Mouse (Mus musculus): ENCODE measurements at regions not wholly inside any gene's neighbourhood (a gene's known extent, or its start where the extent isn't known, plus 50 kb on each side); places are given as distances from the start of the nearest gene placed in this dataset.
A peak's percentile ranks its signal among the peaks of the same experiment; 100 is the strongest.

DNA sequence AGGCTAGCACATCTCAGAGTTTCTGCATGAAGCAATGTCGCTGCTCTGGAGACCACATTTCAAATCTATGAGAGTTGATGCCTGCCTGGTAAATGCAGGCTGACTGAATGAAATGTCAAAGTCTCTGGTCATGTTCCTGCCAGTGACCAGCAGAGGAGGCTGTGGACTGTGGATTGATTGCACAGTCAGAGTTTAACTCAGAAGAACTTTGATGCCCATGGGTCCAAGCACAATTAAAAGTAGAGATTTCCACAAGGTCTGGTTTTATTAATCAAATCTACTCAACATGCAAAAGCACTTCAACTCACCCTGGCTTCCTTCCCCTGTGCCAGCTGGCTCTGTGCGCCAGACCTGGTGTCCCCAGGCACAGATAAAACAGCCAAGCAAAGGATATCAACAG is 81.3 kb downstream of the Hsd17b3 start:
- no peak for DNase-seq

- DNase-seq = no peak
Measured at GRCm38 (mm10) chr13:64002945-64003459, 86.0 kb downstream of the Hsd17b3 start.

DNA sequence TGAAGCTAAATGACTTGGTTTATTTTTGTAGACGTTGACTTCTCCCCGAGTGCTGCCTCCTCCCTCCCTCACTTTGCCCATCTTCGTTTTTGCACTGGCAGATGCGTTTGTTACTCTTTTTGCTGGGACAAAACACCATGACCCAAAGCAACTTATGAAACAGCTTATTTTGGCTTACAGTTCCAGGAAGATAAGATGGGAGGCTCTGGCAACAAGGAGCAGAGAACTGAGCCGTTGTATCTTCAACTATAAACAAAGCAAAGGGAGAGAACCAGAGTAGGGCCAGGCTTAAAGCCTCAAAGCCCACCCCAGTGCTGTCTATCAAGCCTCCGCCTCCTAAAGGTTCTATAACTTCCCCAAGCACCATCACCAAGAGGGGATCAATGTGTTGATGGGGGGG is 88.7 kb downstream of the Hsd17b3 start:
- peak; percentile 92 for DNase-seq

DNA sequence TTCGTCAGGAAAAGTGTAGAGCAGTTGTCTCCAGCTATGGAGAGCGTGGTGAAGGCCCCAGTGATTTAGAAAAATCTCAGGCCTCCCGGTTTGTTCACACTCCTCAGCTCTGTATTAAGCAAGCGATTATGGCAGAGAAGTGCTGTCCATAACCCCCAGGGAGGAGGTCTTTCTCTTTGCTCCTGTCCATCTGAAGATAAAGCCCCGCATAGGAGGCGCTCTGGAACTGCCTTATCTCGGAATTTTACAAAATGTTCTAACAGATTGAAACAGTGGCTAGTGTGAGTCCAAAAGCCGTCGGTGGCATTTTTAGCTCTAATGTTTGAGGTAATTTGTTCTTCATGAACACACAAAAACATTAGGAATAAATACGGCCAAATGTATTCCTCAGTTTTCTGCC is 90.4 kb downstream of the Hsd17b3 start:
- peak; percentile 97 for DNase-seq

- no peak for DNase-seq
Measured at GRCm38 (mm10) chr13:63993857-63994477, 95.1 kb downstream of the Hsd17b3 start.

DNA sequence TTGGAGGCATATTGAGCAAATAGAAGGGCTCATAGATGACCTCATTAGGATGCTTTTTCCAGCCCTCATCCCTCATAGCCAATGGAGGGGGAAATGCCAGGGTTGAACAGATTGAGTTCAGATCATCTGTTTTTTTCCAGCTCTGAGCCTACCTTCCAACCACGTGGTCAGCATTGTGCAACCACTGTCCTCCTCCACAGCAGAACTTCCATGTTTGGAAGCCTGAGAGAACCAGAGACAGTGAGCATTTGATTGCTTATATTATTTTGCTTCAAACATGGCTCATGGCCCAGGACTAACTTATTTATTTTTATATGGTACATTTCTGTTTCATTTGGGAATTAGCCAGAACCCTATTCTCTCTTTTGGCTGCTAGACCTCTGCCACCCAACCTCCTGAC is 96.0 kb downstream of the Hsd17b3 start:
- no peak for DNase-seq

DNA sequence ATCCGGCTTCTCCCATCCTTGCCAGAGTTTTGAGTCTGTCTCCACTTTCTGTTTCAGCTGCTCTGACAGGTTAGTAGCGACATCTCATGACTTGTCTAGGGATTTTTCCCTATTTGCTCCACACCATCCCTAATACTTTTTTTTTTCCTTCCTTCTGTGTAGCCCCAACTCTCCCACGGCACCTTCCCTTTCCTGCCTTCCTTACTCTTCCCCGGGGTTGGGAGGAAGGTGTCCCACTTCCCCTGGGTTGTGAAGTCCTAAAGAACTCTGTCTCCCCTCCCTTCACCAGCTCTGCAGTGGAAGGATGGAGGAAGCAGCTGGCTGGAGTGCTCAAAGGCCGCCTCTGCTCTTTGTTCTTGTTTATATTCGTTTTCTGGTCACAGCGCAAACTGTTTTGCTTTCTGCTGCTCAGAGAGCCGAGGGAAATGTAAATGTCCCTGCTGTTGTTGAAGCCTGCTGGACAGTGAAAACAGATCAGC is 98.5 kb downstream of the Hsd17b3 start:
- DNase-seq = peak; percentile 90

DNA sequence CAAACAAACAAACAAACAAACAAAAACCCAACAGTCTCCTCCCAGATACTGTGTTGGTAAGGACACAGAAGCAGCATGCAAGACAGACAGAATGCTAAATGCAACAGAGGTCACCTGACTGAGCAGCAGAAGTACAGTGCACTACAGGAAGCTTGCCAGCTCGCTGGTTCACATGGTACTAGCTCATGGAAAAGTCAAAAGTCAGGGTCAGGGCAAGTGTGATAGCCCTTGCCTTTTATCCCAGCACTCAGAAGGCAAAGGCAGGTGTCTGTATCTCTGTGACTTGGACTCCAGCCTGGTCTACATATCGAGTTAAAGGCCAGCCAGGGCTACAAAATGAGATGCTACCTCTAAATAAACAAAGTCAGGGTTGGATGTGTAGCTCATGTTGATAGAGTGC is 99.3 kb downstream of the Hsd17b3 start:
- DNase-seq = no peak

GRCm38 (mm10) chr13:63988263-63988662 is 100.8 kb downstream of the Hsd17b3 start:
- DNase-seq = no peak

GRCm38 (mm10) chr13:63986681-63987080 is 102.3 kb downstream of the Hsd17b3 start:
- peak; percentile 97 for DNase-seq

GRCm38 (mm10) chr13:63985590-63985989 is 103.4 kb downstream of the Hsd17b3 start:
- peak; percentile 91 for DNase-seq

- no peak for DNase-seq
Measured at GRCm38 (mm10) chr13:63985086-63985485, 103.9 kb downstream of the Hsd17b3 start.

DNA sequence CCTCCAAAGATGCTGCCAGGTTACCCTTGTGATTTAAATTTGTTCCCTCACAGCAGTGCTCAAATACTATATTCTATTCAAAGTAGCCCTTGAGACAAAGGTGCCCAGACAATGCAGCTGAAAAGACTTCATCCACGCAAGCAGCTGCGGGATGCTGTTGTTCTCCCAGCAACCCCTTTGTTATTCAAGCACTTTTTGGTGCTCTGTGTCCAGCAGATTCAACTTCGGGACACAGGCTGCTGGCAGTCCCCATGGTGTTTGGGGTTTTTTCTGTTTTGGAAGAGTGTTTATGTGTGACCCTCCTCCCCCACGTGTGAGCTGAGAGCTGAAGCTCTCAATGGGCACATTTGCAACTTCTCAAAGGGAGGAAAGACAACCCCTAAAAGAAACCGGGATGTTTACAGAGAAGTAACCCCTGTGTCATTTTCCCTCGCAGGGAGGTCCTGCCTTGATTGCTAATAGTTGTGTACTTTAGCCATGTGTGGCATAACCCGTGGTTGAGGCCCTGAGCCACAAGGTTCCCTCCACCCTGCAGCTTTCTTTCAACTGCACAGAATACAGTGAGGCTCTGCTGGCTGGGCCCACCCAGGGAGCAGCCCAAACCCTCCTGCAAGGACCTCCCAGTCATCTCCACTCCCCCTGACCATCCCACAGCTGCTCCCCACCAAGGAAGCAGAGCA is 108.9 kb downstream of the Hsd17b3 start:
- DNase-seq = no peak

GRCm38 (mm10) chr13:63979581-63979980 is 109.4 kb downstream of the Hsd17b3 start:
- DNase-seq = no peak

DNA sequence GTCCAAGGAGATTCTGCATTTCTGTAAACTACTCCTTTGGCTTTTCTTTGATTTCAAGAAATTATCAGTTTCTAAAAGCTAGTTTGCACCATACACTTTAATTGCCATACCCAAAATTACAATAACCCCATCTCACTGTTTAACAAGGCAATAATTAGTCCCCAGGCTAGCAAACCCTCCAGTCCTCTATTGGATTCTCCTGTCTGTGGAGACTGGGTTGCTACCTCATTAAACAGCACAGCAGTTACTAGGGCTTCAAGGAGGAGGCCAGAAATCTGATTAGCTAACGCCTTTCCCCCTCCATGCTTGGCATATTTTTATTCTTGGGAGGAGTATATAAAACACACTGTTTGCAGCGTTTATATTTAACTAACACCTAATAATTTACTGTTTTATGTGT is 119.1 kb downstream of the Hsd17b3 start:
- no peak for DNase-seq

GRCm38 (mm10) chr13:63968623-63969022 is 120.4 kb downstream of the Hsd17b3 start:
- no peak for DNase-seq

DNA sequence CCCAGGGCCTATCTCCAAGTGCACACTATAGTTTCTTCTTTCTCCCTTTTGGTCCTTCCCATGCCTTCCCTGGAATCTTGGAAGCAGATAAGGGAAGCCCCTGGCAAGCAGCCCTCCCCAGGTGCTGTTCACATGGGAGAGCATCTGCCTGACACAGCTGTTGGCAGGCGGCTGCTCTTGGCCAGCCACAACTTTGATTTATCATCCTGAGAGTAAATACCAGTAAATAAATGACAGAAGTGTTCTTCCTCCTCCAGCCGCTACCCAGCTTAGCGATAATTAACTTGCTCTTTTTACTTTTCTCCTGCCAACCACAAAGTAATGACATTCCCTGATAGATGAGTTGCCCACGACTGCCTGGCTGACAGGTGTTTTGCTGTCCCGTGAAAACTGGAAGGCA is 131.9 kb downstream of the Hsd17b3 start:
- peak; percentile 83 for DNase-seq

- DNase-seq = no peak
Measured at GRCm38 (mm10) chr13:63954305-63954704, 134.7 kb downstream of the Hsd17b3 start.

- peak; percentile 74 for DNase-seq
Measured at GRCm38 (mm10) chr13:63951922-63952734, 136.9 kb downstream of the Hsd17b3 start.

- DNase-seq = no peak
Measured at GRCm38 (mm10) chr13:63951136-63951535, 136.1 kb downstream of the Ercc6l2 start.
